Mouse (Mus musculus): Measurements from ENCODE around the gene Cnrip1.

DNA sequence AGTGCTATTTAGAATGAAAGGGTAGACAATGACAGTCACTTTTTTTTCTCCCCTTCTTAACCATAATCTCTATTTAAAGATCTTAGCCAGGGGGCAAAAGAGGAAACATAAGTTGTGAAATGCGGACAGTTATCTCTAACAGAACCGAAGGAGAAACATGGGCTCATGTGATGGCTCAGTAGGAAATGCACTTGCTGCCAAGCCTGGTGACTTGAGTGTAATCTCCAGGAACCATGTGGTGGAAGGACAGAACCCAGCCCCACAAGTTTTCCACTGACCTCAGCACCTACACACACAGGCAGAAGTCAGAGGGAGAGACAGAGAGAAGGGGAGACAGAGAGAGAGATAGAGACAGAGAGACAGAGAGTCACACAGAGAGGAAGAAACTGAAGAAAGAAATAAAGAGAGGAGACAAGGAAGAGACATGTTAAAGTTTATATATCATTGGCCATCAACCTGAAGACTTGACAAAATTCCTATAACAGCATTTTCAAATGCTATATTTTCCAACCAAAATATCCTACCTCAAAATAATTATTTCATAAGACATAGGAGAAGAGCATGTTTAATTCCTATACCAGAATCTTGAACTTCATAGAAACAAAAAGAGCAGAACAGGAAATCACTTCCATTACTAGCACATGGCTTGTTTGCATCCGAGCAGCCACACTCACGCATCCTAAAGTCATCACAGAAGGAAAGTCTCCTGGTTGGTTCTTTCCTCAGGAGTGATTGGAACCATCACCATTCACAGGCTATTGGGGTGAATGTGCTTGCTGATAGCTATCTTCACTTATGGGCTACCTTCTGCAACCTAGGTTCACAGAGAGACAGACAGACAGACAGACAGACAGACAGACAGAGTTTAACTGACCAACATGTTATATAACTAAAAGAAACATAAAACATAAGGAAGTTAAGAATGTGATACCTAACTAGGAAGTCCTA, 46.2 kb upstream of the Cnrip1 start:
- TF ChIP-seq EP300 (IDR thresholded peaks at IDR 0.05; ENCODE audit: low read depth) (no peak), CTCF (IDR thresholded peaks at IDR 0.05; ENCODE audit: low read depth) (no peak)
